Mouse (Mus musculus) spleen, postnatal 10 days (tissue): ENCODE results near the gene Ncor2.

Experiments used
- DNase-seq, 2 experiments: peaks; one replicate each; pipeline ENCODE4 v3.0.0; 2021 to 2022; ENCODE audit warnings: low spot score in 2 of 2

Gene Ncor2

GRCm38 (mm10) chr5:125066479-125067471, 112.2 kb downstream of the Ncor2 start:
- peak; percentile 80 to 89 for DNase-seq

GRCm38 (mm10) chr5:125063015-125063414, 116.0 kb downstream of the Ncor2 start:
- DNase-seq: no peak

- peak in 1 of 2 experiments; percentile 49 for DNase-seq
These were observed 120.8 kb downstream of the Ncor2 start for GRCm38 (mm10) chr5:125058267-125058668.

- DNase-seq: peak in 1 of 2 experiments; percentile 42
These were observed 121.3 kb downstream of the Ncor2 start for GRCm38 (mm10) chr5:125057555-125058266.

GRCm38 (mm10) chr5:125056696-125057554, 122.1 kb downstream of the Ncor2 start:
- no peak for DNase-seq

GRCm38 (mm10) chr5:125056331-125056695, 122.7 kb downstream of the Ncor2 start:
- no peak for DNase-seq

GRCm38 (mm10) chr5:125055901-125056300, 123.1 kb downstream of the Ncor2 start:
- DNase-seq: peak in 1 of 2 experiments; percentile 30

GRCm38 (mm10) chr5:125053661-125054060, 125.4 kb downstream of the Ncor2 start:
- peak in 1 of 2 experiments; percentile 36 for DNase-seq

- peak; percentile 60 to 89 for DNase-seq
These were observed 126.2 kb downstream of the Ncor2 start for GRCm38 (mm10) chr5:125052603-125053488.

GRCm38 (mm10) chr5:125052237-125052602, 126.8 kb downstream of the Ncor2 start:
- DNase-seq: peak in 1 of 2 experiments; percentile 49

- peak in 1 of 2 experiments; percentile 62 for DNase-seq
These were observed 129.5 kb downstream of the Ncor2 start for GRCm38 (mm10) chr5:125049481-125049880.

- no peak for DNase-seq
These were observed 132.6 kb downstream of the Ncor2 start for GRCm38 (mm10) chr5:125046436-125046835.

GRCm38 (mm10) chr5:125045202-125045601, 133.8 kb downstream of the Ncor2 start:
- no peak for DNase-seq

GRCm38 (mm10) chr5:125043448-125043847, 135.6 kb downstream of the Ncor2 start:
- DNase-seq: no peak

- no peak for DNase-seq
These were observed 137.4 kb downstream of the Ncor2 start for GRCm38 (mm10) chr5:125041578-125041977.

- DNase-seq: no peak
These were observed 138.9 kb downstream of the Ncor2 start for GRCm38 (mm10) chr5:125040128-125040584.

- no peak for DNase-seq
These were observed 139.5 kb downstream of the Ncor2 start for GRCm38 (mm10) chr5:125039377-125040027.

- DNase-seq: no peak
These were observed 142.5 kb downstream of the Ncor2 start for GRCm38 (mm10) chr5:125036483-125036882.

GRCm38 (mm10) chr5:125028911-125029310, 150.1 kb downstream of the Ncor2 start:
- no peak for DNase-seq

- no peak for DNase-seq
These were observed 150.6 kb downstream of the Ncor2 start for GRCm38 (mm10) chr5:125028371-125028770.
